ENCODE assay signal across 15 mouse cellular contexts in genomic region chr19:46602406-46602805, GRCm38 (mm10).
"Had no signal": no experiment of that assay in that cellular context is flagged by ENCODE, and none has a peak within 500 bp of the region (broad histone marks: within the 10 kb centered on the region; RNA-seq: fewer than 3 reads in every experiment).

No protein-coding gene starts in this region.

- H3K27ac ChIP-seq: layer of hippocampus, adult 2 months; limb, embryonic 10.5 days; limb, embryonic 13.5 days had no signal

- H3K4me2 ChIP-seq: limb, embryonic 13.5 days; midbrain, embryonic 11.5 days had no signal

- H3K9ac ChIP-seq: limb, embryonic 13.5 days; liver, embryonic 13.5 days had no signal

- DNase-seq: kidney, adult 11 months; kidney, adult 9 months; kidney, postnatal 25 days; layer of hippocampus, adult 9-11 months; liver, embryonic 13.5 days; lung, adult 2 months; lung, postnatal 14 days; lung, postnatal 4 days; midbrain, embryonic 14.5 days; thymus, adult 18-20 months; thymus, postnatal 36 days had no signal

- H3K9me3 ChIP-seq: limb, embryonic 10.5 days; limb, embryonic 13.5 days; liver, embryonic 13.5 days had no signal

- H3K27me3 ChIP-seq: limb, embryonic 13.5 days; liver, embryonic 13.5 days had no signal

- H3K4me3 ChIP-seq: layer of hippocampus, adult 2 months; limb, embryonic 10.5 days; limb, embryonic 13.5 days had no signal
